Mouse (Mus musculus) lung, postnatal 0 days (tissue): ENCODE results near the gene Atp2b2. TPM values are rescaled to one million over a fixed set of nuclear protein-coding genes. Genes with fewer than 3 reads are reported as not detected.

Experiments used
- ATAC-seq: fragments of 200-750 bp; cut with Nextera tagmentation; 2 replicates; pipeline ENCODE4 v1.8.0; 2017; ENCODE audit warnings: moderate library complexity
- DNase-seq: peaks from one replicate; pipeline ENCODE4 v3.0.0-alpha.2; 2016; ENCODE audit warnings: low spot score
- H3K27ac ChIP-seq: fragments of 300-500 bp; sonication (generic); 2 replicates; pipeline ENCODE4 v1.5.1; 2014; ENCODE audit warnings: antibody characterized with exemption, mild to moderate bottlenecking, low read length, mixed read lengths
- H3K27me3 ChIP-seq: fragments of 300-500 bp; sonication (generic); replicated peaks from 2 replicates; pipeline ENCODE4 v1.6.1; 2014; ENCODE audit warnings: low read length, mixed read lengths; ENCODE audit not compliant: insufficient read depth
- H3K36me3 ChIP-seq: fragments of 300-500 bp; sonication (generic); 2 replicates; pipeline ENCODE4 v1.6.1; 2014; ENCODE audit warnings: low read length, mixed read lengths; ENCODE audit not compliant: insufficient read depth
- H3K4me1 ChIP-seq: fragments of 300-500 bp; sonication (generic); 2 replicates; pipeline ENCODE4 v1.6.1; 2014; ENCODE audit warnings: antibody characterized with exemption, low read depth, low read length, mixed read lengths; ENCODE audit not compliant: insufficient read depth
- H3K4me2 ChIP-seq: fragments of 300-500 bp; sonication (generic); replicated peaks from 2 replicates; pipeline ENCODE4 v1.6.1; 2014; ENCODE audit warnings: low read depth, mild to moderate bottlenecking, low read length, moderate library complexity, mixed read lengths
- H3K4me3 ChIP-seq: fragments of 300-500 bp; sonication (generic); 2 replicates; pipeline ENCODE4 v1.5.1; 2014; ENCODE audit warnings: low read depth, low read length
- H3K9ac ChIP-seq: fragments of 300-500 bp; sonication (generic); replicated peaks from 2 replicates; pipeline ENCODE4 v1.6.1; 2014; ENCODE audit warnings: low read depth, mild to moderate bottlenecking
- H3K9me3 ChIP-seq: fragments of 300-500 bp; sonication (generic); 2 replicates; pipeline ENCODE4 v1.6.1; 2016; ENCODE audit warnings: low read length, mixed read lengths
- CTCF ChIP-seq: IDR thresholded peaks from 2 replicates; pipeline ENCODE4 v1.5.1; 2016; ENCODE audit warnings: antibody characterized with exemption, mild to moderate bottlenecking
- EP300 ChIP-seq: IDR thresholded peaks from 2 replicates; pipeline ENCODE4 v1.6.1; 2016; ENCODE audit warnings: antibody characterized with exemption, mild to moderate bottlenecking, control low read depth
- WGBS: fragments of 180-500 bp; shearing (Covaris S2); extraction: QIAGEN DNeasy Blood & Tissue Kit; methylation state at CpG from one replicate; pipeline ENCODE4 v1.1.7; 2014; 5-methylcytosine and 5-hydroxymethylcytosine counted together
- polyA plus RNA-seq: library from polyadenylated mRNA; unstranded; fragments of >200 nt; fragmentation: Nextera tagmentation; extraction: Ambion mirVana; gene quantifications from 2 replicates; pipeline ENCODE4 v1.2.1, GENCODE M21; 2015

Gene Atp2b2
- polyA plus RNA-seq, 1 experiment from 2014 or later = 0.63 TPM

- H3K36me3 ChIP-seq = no peaks in the 10 kb centered on the region
- ATAC-seq = no peak
- no peaks in the 10 kb centered on the region for H3K4me1 ChIP-seq
- no peaks in the 10 kb centered on the region for H3K27me3 ChIP-seq
- H3K27ac ChIP-seq = no peak overlapping the region
- TF ChIP-seq CTCF = no peak
- TF ChIP-seq EP300 = no peak
- H3K4me2 ChIP-seq = no peak overlapping the region
- H3K9me3 ChIP-seq = no peaks in the 10 kb centered on the region
- H3K9ac ChIP-seq = no peak overlapping the region
- WGBS = 42% methylated on average over 2 of the region's 2 CpGs
- no peak overlapping the region for H3K4me3 ChIP-seq
- DNase-seq = no peak
These were observed 243.5 kb downstream of the Atp2b2 start for GRCm38 (mm10) chr6:113798921-113799320.

DNA sequence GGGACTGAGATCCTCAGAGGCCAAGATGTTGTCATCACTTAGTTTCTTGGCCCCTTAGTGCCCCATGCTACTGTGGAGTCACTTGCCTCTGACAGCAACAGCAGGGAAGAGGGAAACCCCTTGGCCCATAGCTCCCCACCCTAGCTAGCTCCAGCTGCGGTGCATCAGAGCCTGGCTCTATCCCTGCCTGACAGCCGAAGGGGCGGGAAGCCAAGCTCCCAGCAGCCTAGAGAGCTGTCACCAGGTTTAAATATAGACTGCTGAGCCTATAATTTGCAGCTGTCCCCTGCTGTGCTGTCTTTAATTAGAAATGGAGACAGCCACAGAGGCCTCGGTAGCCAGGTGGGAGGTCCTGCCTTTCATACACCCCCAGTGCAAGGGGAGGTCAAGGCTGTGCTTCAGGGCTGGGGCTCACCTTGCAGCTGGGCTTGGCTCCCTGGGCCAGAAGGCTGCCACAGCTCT lies 247.1 kb downstream of the Atp2b2 start:
- H3K9ac ChIP-seq = no peak overlapping the region
- peak; percentile 92 for DNase-seq
- no peaks in the 10 kb centered on the region for H3K27me3 ChIP-seq
- no peak overlapping the region for H3K27ac ChIP-seq
- H3K9me3 ChIP-seq = no peaks in the 10 kb centered on the region
- no peaks in the 10 kb centered on the region for H3K36me3 ChIP-seq
- peak; percentile 98 for ATAC-seq
- no peak for TF ChIP-seq CTCF
- TF ChIP-seq EP300 = no peak
- H3K4me1 ChIP-seq = no peaks in the 10 kb centered on the region
- WGBS = 21% methylated on average over 4 of the region's 4 CpGs
- H3K4me2 ChIP-seq = no peak overlapping the region
- no peak overlapping the region for H3K4me3 ChIP-seq

GRCm38 (mm10) chr6:113792368-113792767 lies 250.0 kb downstream of the Atp2b2 start:
- Histone ChIP-seq H3K27ac (no peak overlapping the region), H3K9me3 (no peaks in the 10 kb centered on the region), H3K4me2 (no peak overlapping the region), H3K9ac (no peak overlapping the region), H3K4me3 (no peak overlapping the region), H3K4me1 (no peaks in the 10 kb centered on the region), H3K27me3 (no peaks in the 10 kb centered on the region), H3K36me3 (no peaks in the 10 kb centered on the region)
- 73% methylated on average over 5 of the region's 5 CpGs for WGBS
- ATAC-seq = no peak
- TF ChIP-seq CTCF (no peak), EP300 (no peak)
- peak; percentile 51 for DNase-seq

GRCm38 (mm10) chr6:113791012-113791411 lies 251.4 kb downstream of the Atp2b2 start:
- Histone ChIP-seq H3K36me3 (no peaks in the 10 kb centered on the region), H3K27ac (no peak overlapping the region), H3K27me3 (no peaks in the 10 kb centered on the region), H3K4me3 (no peak overlapping the region), H3K4me1 (no peaks in the 10 kb centered on the region), H3K9ac (no peak overlapping the region), H3K9me3 (no peaks in the 10 kb centered on the region), H3K4me2 (no peak overlapping the region)
- DNase-seq (no peak), ATAC-seq (no peak)
- WGBS = 43% methylated on average over 8 of the region's 8 CpGs
- TF ChIP-seq EP300 (no peak), CTCF (no peak)

DNA sequence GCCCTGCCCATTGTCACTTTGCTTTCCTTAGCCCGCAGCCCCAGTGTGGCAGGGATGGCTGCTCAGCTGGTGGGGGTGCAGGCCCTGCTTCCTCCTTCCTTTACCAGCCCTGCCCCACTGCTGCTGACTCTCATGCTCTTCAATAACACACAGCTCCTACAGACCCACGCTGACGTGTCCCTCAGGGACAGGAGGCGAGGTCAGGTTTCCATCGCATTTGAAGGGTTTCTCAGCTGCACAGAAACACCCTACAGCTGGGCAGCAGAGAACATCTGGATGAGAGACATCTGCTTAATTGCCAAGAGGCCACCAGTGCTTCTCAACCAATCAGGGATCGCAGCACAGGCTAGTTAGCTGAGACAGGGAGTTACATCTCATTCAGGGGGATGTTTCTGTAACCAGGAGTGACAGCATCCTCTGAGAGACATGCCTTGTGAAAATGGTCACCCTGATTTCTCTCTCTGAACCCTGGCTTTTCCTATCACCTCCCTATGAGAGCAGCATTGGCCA lies 254.9 kb downstream of the Atp2b2 start:
- Histone ChIP-seq H3K4me1 (no peaks in the 10 kb centered on the region), H3K9ac (no peak overlapping the region), H3K27ac (no peak overlapping the region), H3K4me2 (no peak overlapping the region), H3K9me3 (no peaks in the 10 kb centered on the region), H3K4me3 (no peak overlapping the region), H3K36me3 (no peaks in the 10 kb centered on the region), H3K27me3 (0 out of 2 replicates have a peak, but pooled peaks cover 2% of the 10 kb centered on the region)
- no peak for TF ChIP-seq CTCF
- no peak for TF ChIP-seq EP300
- ATAC-seq (peak; percentile 30), DNase-seq (peak; percentile 6)
- 29% methylated on average over 6 of the region's 6 CpGs for WGBS

DNA sequence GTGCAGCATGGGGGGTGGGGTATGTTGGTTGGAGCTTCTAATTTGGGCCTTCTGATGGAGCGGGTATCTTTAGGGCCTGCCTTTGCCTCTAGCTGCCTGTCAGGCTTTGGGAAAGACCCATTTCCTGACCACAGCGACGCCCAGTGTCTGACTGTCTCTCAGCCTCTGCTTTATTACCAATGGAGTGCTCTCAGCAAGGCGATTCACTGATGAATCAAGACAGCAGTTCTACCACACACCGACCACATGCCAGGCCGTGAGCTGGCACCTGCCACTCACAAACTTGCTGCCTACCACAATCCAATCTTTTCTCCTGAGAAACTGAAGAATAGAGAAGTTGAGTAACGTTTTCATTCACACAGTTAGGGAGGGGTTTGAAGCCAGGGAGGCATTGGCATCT lies 256.8 kb downstream of the Atp2b2 start:
- H3K4me3 ChIP-seq = no peak overlapping the region
- H3K27ac ChIP-seq = no peak overlapping the region
- 0 out of 2 replicates have a peak, but pooled peaks cover 2% of the 10 kb centered on the region for H3K27me3 ChIP-seq
- no peaks in the 10 kb centered on the region for H3K4me1 ChIP-seq
- H3K4me2 ChIP-seq = no peak overlapping the region
- no peaks in the 10 kb centered on the region for H3K36me3 ChIP-seq
- no peak overlapping the region for H3K9ac ChIP-seq
- DNase-seq (no peak), ATAC-seq (no peak)
- TF ChIP-seq EP300 (no peak), CTCF (no peak)
- 77% methylated on average over 7 of the region's 7 CpGs for WGBS
- H3K9me3 ChIP-seq = no peaks in the 10 kb centered on the region

- Histone ChIP-seq H3K36me3 (no peaks in the 10 kb centered on the region), H3K4me1 (no peaks in the 10 kb centered on the region), H3K4me2 (no peak overlapping the region), H3K27ac (no peak overlapping the region), H3K27me3 (no peaks in the 10 kb centered on the region), H3K9me3 (no peaks in the 10 kb centered on the region), H3K4me3 (no peak overlapping the region), H3K9ac (no peak overlapping the region)
- ATAC-seq (no peak), DNase-seq (no peak)
- TF ChIP-seq EP300 (no peak), CTCF (no peak)
- WGBS = 58% methylated on average over 7 of the region's 7 CpGs
These were observed 264.1 kb downstream of the Atp2b2 start for GRCm38 (mm10) chr6:113778229-113778753.
